Mouse (Mus musculus) heart, embryonic 11.5 days (tissue): Measurements from ENCODE around the gene Gadd45g. TPM values are rescaled to one million over a fixed set of nuclear protein-coding genes. Genes with fewer than 3 reads are reported as not detected.
A peak's percentile ranks its signal among the peaks of the same experiment; 100 is the strongest.

Experiments used
- ATAC-seq: fragments of 200-750 bp; cut with Nextera tagmentation; replicated peaks from 2 replicates; pipeline ENCODE4 v1.8.0; 2017; ENCODE audit warnings: moderate library complexity; ENCODE audit not compliant: insufficient number of reproducible peaks, low FRiP score, low TSS enrichment
- H3K27ac ChIP-seq: fragments of 300-500 bp; sonication (generic); 2 replicates; pipeline ENCODE4 v1.5.1; 2014; ENCODE audit warnings: mild to moderate bottlenecking, low read depth, low read length
- H3K27me3 ChIP-seq: fragments of 300-500 bp; sonication (generic); 2 replicates; pipeline ENCODE4 v1.6.1; 2014; ENCODE audit warnings: mild to moderate bottlenecking, low read length, mixed read lengths; ENCODE audit not compliant: control insufficient read depth, insufficient read depth
- H3K36me3 ChIP-seq: fragments of 300-500 bp; sonication (generic); 2 replicates; pipeline ENCODE4 v1.6.1; 2014; ENCODE audit warnings: mild to moderate bottlenecking, low read length, moderate library complexity, mixed read lengths; ENCODE audit not compliant: control insufficient read depth, insufficient read depth
- H3K4me1 ChIP-seq: fragments of 300-500 bp; sonication (generic); 2 replicates; pipeline ENCODE4 v1.6.1; 2014; ENCODE audit warnings: low read length; ENCODE audit not compliant: control insufficient read depth, insufficient read depth
- H3K4me2 ChIP-seq: fragments of 300-500 bp; sonication (generic); 2 replicates; pipeline ENCODE4 v1.6.1; 2014; ENCODE audit warnings: mild to moderate bottlenecking, moderate library complexity
- H3K4me3 ChIP-seq: fragments of 300-500 bp; sonication (generic); 2 replicates; pipeline ENCODE4 v1.5.1; 2014; ENCODE audit warnings: low read depth, low read length
- H3K9ac ChIP-seq: fragments of 300-500 bp; sonication (generic); 2 replicates; pipeline ENCODE4 v1.6.1; 2014; ENCODE audit warnings: mild to moderate bottlenecking, low read depth, low read length, moderate library complexity
- H3K9me3 ChIP-seq: fragments of 300-500 bp; sonication (generic); replicated peaks from 2 replicates; pipeline ENCODE4 v1.6.1; 2016; ENCODE audit warnings: low read length; ENCODE audit not compliant: control insufficient read depth
- WGBS: fragments of 180-500 bp; shearing (Covaris S2); extraction: QIAGEN DNeasy Blood & Tissue Kit; methylation state at CpG from one replicate; pipeline ENCODE4 v1.1.7; 2014; ENCODE audit not compliant: insufficient replicate concordance; 5-methylcytosine and 5-hydroxymethylcytosine counted together
- polyA plus RNA-seq: library from polyadenylated mRNA; unstranded; fragments of >200 nt; fragmentation: Nextera tagmentation; extraction: Ambion mirVana; gene quantifications from 2 replicates; pipeline ENCODE4 v1.2.1, GENCODE M21; 2014

Gene Gadd45g
- polyA plus RNA-seq, 1 experiment from 2014 or later: 45.3 TPM

DNA sequence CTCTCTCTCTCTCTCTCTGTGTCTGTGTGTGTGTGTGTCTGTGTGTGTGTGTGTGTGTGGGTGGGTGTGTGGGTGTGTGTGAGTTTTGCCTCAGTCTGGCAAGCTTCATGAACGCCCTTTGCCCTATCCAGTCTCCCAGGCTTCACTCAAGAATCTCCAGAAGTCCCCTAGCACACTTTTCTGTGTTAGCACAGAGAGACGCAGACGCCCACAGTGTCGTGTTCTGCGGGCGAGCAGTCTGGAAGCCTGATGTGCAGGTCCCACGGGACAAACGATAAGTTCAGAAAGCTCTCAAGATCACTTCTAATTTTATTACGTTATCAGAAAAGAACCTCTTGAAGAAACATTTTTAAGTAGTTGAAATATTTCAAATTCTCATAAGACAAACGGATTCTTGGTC lies 1.4 kb upstream of the Gadd45g start:
- Histone ChIP-seq H3K36me3 (no peaks in the 10 kb centered on the region), H3K4me1 (peaks cover 47% of the 10 kb centered on the region), H3K27me3 (peaks cover 3% of the 10 kb centered on the region; the same call in 1 of the 2 replicates), H3K4me2 (peak overlapping the region; percentile 97), H3K9ac (peak overlapping the region; percentile 82; the same call in 1 of the 2 replicates), H3K9me3 (no peaks in the 10 kb centered on the region), H3K4me3 (peak overlapping the region; percentile 88), H3K27ac (no peak overlapping the region)
- WGBS: 6% methylated on average over 10 of the region's 10 CpGs
- ATAC-seq: no peak

DNA sequence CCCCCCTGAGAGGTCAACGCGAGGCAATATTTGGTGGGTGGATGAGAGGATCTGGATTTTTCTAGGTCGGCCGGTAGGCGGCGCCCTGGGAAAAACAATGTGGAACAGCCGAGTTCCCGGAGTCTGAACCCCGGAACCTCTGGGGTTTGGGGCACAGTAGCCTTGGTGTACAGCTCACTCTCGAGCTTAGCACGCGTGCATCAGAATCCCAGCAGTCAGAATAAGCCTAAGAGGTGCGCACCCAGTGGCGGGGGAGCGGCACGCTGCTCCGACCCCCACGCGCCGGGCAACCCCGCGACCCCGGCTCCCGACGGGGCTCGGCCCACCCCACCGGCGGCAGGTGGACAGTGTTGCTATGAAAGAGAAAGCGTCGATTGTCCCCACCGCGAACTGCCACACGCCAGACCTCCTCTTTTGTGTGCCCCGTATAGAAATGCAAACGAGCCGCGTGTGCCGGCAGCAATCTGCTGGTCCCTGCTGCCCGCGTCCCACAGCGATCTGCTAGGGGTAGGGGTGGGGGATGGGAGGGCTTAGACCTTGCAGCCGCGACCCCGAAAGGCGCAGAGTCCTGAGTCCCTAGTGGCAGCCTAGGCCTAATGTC lies 787 bp upstream of the Gadd45g start:
- WGBS: under 1% methylated on average over 45 of the region's 45 CpGs
- H3K4me1 ChIP-seq: peaks cover 49% of the 10 kb centered on the region
- no peaks in the 10 kb centered on the region for H3K9me3 ChIP-seq
- peaks cover 3% of the 10 kb centered on the region; the same call in 1 of the 2 replicates for H3K27me3 ChIP-seq
- peak overlapping the region; percentile 88 for H3K4me3 ChIP-seq
- H3K36me3 ChIP-seq: no peaks in the 10 kb centered on the region
- peak overlapping the region; percentile 75 for H3K27ac ChIP-seq
- no peak for ATAC-seq
- H3K9ac ChIP-seq: peak overlapping the region; percentile 82
- H3K4me2 ChIP-seq: peak overlapping the region; percentile 97

DNA sequence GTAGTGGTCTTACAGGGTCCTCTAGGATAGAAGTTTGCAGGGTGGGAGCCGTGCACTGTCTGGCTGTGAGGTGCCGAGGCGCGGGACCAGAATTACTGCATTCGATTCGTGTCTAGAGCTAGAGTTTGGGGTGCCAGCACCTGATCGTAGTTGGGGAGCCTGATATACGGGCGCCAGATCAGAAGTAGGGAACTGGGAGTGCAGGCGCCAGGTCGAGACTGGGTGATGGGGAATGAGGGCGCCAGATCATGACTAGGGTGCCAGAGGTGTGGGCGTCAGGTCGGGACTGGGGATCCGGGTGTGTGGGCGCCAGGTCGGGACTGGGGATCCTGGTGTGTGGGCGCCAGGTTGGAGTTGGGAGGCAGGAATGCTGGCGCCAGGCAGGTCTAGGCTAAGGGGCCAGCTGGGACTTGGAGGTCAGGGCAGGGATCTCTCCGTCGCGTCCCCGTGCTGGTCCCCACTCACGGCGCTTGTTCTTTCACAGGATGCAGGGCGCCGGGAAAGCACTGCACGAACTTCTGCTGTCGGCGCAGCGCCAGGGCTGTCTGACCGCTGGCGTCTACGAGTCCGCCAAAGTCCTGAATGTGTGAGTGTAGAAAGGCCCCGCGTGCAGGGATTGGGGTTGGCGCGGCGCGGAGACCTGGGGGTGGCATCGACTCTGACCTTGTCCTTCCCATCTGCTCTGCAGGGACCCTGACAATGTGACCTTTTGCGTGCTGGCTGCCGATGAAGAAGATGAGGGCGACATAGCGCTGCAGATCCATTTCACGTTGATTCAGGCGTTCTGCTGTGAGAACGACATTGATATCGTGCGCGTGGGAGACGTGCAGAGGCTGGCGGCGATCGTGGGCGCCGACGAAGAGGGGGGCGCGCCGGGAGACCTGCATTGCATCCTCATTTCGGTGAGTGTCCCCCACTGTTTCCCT lies 653 bp downstream of the Gadd45g start:
- 0 out of 2 replicates have a peak, but pooled peaks have one; percentile 5 for ATAC-seq
- WGBS: under 1% methylated on average over 63 of the region's 63 CpGs
- Histone ChIP-seq H3K27me3 (peaks cover 3% of the 10 kb centered on the region; the same call in 1 of the 2 replicates), H3K9ac (peak overlapping the region; percentile 90), H3K9me3 (no peaks in the 10 kb centered on the region), H3K4me1 (peaks cover 47% of the 10 kb centered on the region), H3K36me3 (no peaks in the 10 kb centered on the region), H3K4me3 (peak overlapping the region; percentile 88), H3K27ac (peak overlapping the region; percentile 95), H3K4me2 (peak overlapping the region; percentile 97)

DNA sequence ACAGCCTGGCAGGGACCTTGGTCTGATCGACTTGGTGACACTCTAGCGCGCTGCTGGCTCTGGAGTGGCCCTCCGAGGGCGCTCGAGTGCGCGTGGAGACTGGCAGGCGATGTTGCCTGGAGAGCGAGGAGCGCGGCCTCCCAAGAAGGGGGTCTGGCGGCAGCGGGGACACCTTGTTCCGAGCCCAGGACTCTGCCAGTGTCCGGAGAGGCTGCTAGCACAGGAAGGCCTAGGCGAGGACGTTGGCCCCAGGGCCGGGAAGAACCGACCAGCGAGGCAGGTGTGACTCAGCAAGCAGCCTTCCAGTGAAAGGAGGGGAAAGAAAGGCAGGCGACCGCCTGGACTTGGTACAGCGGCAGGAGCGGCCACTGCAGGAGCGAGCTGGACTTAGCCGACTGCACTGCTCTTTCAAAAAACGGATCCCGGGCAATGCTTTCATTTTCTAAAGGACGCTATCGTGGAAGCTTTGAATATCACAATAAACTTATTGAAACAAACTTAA lies 1.6 kb downstream of the Gadd45g start:
- H3K4me1 ChIP-seq: peaks cover 45% of the 10 kb centered on the region

DNA sequence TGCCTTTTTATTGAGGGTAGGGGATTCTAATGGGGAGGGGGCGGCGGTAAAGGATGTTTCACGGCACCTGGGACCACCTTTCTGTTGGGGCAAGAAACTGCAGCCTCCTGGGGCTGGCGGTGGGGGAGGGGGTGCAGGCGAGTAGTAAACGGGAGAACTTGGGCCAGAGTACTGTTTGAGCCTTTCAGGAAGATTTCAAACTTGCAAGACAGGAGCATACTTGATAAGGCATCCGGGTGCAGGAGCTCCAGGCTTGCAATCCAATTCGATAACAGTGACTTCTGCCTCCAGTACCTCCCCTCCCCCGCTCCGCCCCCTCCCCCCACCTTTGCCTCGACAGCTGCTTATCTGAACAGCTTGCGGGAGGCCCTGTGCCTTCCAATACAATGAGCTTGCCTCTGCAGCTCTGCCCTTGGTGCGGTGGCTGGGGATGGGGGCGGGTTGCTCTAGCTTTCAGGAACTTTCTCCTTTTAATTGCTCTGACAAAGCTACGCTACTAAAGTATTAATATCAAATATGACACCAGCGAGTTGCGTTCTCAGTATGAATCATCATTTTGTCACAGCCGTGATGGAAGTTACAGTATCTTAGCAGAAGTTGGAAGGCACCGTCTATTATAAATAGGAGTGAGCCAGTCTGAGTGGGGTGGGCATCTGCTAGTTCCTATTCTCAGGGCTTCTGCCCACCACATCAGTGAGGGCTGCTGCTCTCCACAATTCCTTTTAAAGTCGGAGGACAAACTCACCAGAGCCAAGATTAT lies 2.2 kb downstream of the Gadd45g start:
- peak; percentile 75 for ATAC-seq
- H3K4me1 ChIP-seq: peaks cover 47% of the 10 kb centered on the region
- H3K4me2 ChIP-seq: peak overlapping the region; percentile 97
- peaks cover under 1% of the 10 kb centered on the region; the same call in 1 of the 2 replicates for H3K27me3 ChIP-seq
- H3K36me3 ChIP-seq: no peaks in the 10 kb centered on the region
- H3K4me3 ChIP-seq: peak overlapping the region; percentile 88
- peak overlapping the region; percentile 95 for H3K27ac ChIP-seq
- H3K9ac ChIP-seq: peak overlapping the region; percentile 90
- H3K9me3 ChIP-seq: no peaks in the 10 kb centered on the region
- under 1% methylated on average over 18 of the region's 20 CpGs for WGBS

More for the DNA sequence above, 1.6 kb downstream of the Gadd45g start:
- Histone ChIP-seq H3K27ac (peak overlapping the region; percentile 95), H3K4me3 (peak overlapping the region; percentile 88), H3K4me2 (peak overlapping the region; percentile 97), H3K9me3 (no peaks in the 10 kb centered on the region), H3K9ac (peak overlapping the region; percentile 90), H3K36me3 (no peaks in the 10 kb centered on the region), H3K27me3 (peaks cover 3% of the 10 kb centered on the region; the same call in 1 of the 2 replicates)
- ATAC-seq: no peak
- under 1% methylated on average over 31 of the region's 31 CpGs for WGBS

DNA sequence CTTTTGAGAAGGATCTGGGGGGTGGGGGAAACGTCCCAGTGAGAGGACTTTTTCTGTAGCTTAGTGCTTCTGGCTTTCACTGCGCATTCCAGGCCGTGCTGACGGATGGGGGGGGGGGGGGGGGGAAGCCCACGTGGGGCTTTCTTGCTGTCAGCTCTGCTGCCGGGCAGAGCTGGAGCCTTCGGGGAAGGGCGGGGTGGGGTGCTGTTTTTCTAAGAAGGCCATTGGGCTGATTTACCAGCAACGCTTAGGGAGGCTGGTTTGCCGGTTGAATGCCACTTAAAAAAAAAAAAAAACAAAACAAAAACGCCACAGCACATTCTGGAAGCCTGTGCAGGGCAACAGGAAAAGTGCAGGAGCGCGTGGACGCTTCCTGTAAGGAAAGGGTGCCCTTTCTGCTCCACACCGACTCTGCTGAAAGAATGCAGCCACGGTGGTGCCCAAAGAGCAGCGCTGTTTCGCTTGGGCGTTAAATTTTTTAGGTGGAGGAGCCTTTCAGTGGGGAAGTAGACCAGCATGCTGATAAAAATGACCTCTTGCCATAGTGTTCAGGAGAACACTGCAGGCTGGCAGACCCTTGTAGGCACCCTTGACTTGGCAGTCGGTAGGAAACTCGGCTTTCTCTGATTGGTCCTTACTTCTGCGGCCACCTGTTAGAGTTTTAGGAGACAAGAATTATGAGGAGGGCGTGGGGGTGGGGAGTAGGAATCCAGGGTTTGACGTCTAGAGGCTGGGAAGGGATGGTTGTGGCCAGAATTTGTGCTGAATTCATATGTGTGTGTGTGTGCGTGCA lies 3.0 kb downstream of the Gadd45g start:
- Histone ChIP-seq H3K4me1 (peaks cover 53% of the 10 kb centered on the region), H3K4me2 (peak overlapping the region; percentile 97), H3K4me3 (peak overlapping the region; percentile 88), H3K9me3 (no peaks in the 10 kb centered on the region), H3K9ac (peak overlapping the region; percentile 75), H3K27ac (peak overlapping the region; percentile 95), H3K36me3 (no peaks in the 10 kb centered on the region), H3K27me3 (no peaks in the 10 kb centered on the region)
- 4% methylated on average over 23 of the region's 25 CpGs for WGBS
- peak; percentile 55 for ATAC-seq

DNA sequence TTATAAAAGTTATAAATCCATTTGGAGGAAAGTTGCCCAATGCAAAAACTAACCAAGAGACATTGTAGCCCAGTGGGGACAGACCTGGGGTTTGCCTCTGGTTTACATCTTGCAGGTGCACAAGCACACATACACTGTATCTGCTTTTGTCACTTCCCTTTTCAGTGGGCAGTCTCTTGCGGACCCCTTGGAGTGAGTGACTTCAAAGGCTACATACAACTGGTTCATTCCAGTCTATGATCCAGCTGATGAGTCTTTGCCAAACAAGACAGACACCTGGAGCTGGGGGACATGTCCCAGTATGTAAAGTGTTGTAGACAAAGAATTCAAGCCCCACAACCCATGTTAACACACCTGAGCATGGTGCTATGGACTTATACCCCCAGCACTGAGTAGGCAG lies 4.1 kb downstream of the Gadd45g start:
- no peaks in the 10 kb centered on the region for H3K27me3 ChIP-seq
- no peak overlapping the region for H3K4me2 ChIP-seq
- H3K4me3 ChIP-seq: no peak overlapping the region
- H3K27ac ChIP-seq: no peak overlapping the region
- no peaks in the 10 kb centered on the region for H3K9me3 ChIP-seq
- ATAC-seq: no peak
- peaks cover 49% of the 10 kb centered on the region for H3K4me1 ChIP-seq
- no peak overlapping the region for H3K9ac ChIP-seq
- no peaks in the 10 kb centered on the region for H3K36me3 ChIP-seq
- WGBS: 78% methylated on average over 1 of the region's 1 CpGs
